Mouse (Mus musculus) lung, adult 2 months (tissue): ENCODE results near the gene Spic.

Source experiments
- CTCF ChIP-seq: fragments of 200-500 bp; IDR thresholded peaks from 2 replicates; pipeline ENCODE4 v1.5.1; 2011; ENCODE audit warnings: mild to moderate bottlenecking, low read length, control low read depth; ENCODE audit not compliant: insufficient read depth
- POLR2A ChIP-seq: fragments of 200-500 bp; IDR thresholded peaks from 2 replicates; pipeline ENCODE4 v1.6.1; 2011; ENCODE audit warnings: low read depth, mild to moderate bottlenecking, control low read depth, low read length, borderline replicate concordance; ENCODE audit errors: extremely low read depth

- TF ChIP-seq CTCF (no peak), POLR2A (peak; percentile 71; the same call in 1 of the 2 replicates)
Observed at GRCm38 (mm10) chr10:88730571-88731495, 46.0 kb upstream of the Spic start, which contains the start of gene Arl1.
